Mouse (Mus musculus) inflammation-experienced regulatory T-cells, adult 6 months (primary cell): ENCODE measurements around the gene Dctn3. TPM values are rescaled to one million over a fixed set of nuclear protein-coding genes. Genes with fewer than 3 reads are reported as not detected.

Experiments
- ATAC-seq: one replicate; pipeline ENCODE4 v1.8.0; 2017
- polyA plus RNA-seq, 3 experiments: library from polyadenylated mRNA; unstranded; fragments of 100-300 nt; shearing (Covaris generic); gene quantifications; one replicate each; pipeline ENCODE4 v1.2.1; 2017

Gene Dctn3
- polyA plus RNA-seq, 3 experiments from 2014 or later: 88.8 to 122 (median 95.5) TPM

- ATAC-seq: no peak
Observed at GRCm38 (mm10) chr4:41670836-41671235, 52.1 kb downstream of the Dctn3 start.

- ATAC-seq: no peak
Observed at GRCm38 (mm10) chr4:41666646-41667045, 56.3 kb downstream of the Dctn3 start.

GRCm38 (mm10) chr4:41665009-41665675, 57.8 kb downstream of the Dctn3 start:
- ATAC-seq: no peak

Other genes starting within 250 kb of the Dctn3 start
- not detected for gene AI464131, start 220.1 kb downstream of the Dctn3 start, polyA plus RNA-seq
- not detected for gene 1110017D15Rik, start 205.8 kb downstream of the Dctn3 start, polyA plus RNA-seq
- gene Fam219a, start 153.6 kb downstream of the Dctn3 start, polyA plus RNA-seq: under 1 TPM; 0.17 to 0.47 (median 0.28) TPM
- not detected for gene Dnaic1, start 153.4 kb downstream of the Dctn3 start, polyA plus RNA-seq
- gene Enho, start 82.8 kb downstream of the Dctn3 start, polyA plus RNA-seq: not detected
- not detected for gene Cntfr, start 26.1 kb downstream of the Dctn3 start, polyA plus RNA-seq
- gene Il11ra1, start 23.2 kb downstream of the Dctn3 start, polyA plus RNA-seq: 10 to 100 TPM in 1 of 3 experiments, 1 to 10 TPM in 2; 4.0 to 13.8 (median 7.7) TPM
- gene Rpp25l, start 9.6 kb downstream of the Dctn3 start, polyA plus RNA-seq: 10 to 100 TPM; 51.3 to 65.6 (median 54.5) TPM
- gene Arid3c, start 8.0 kb upstream of the Dctn3 start, polyA plus RNA-seq: not detected
- gene Galt, start 32.1 kb upstream of the Dctn3 start, polyA plus RNA-seq: 100 to 1,000 TPM in 1 of 3 experiments, 10 to 100 TPM in 2; 43.1 to 105 (median 70.1) TPM
- gene Sigmar1, start 33.0 kb upstream of the Dctn3 start, polyA plus RNA-seq: 10 to 100 TPM; 31.8 to 42.9 (median 34.1) TPM
- 10 to 100 TPM in 1 of 3 experiments, 1 to 10 TPM in 2; 4.7 to 11.9 (median 6.4) TPM for gene Ccl27a, start 51.1 kb upstream of the Dctn3 start, polyA plus RNA-seq
- gene Gm21541, start 180.4 kb upstream of the Dctn3 start, polyA plus RNA-seq: not detected
- 1 to 10 TPM in 2 of 3 experiments, not detected in 1; 2.5 TPM for gene Gm20878, start 218.4 kb upstream of the Dctn3 start, polyA plus RNA-seq
- under 1 TPM in 1 of 3 experiments, not detected in 2; 0.17 TPM for gene Fam205a4, start 242.9 kb upstream of the Dctn3 start, polyA plus RNA-seq